Mouse (Mus musculus) heart, postnatal 10 days (tissue): ENCODE results near the gene Sorcs3. TPM values are rescaled to one million over a fixed set of nuclear protein-coding genes. Genes with fewer than 3 reads are reported as not detected.

Experiments
- DNase-seq, 2 experiments: peaks; one replicate each; pipeline ENCODE4 v3.0.0; 2021
- intact Hi-C: fragments of 180-260 bp; cut with DNase I; formaldehyde crosslinking; loops from one replicate; pipeline ENCODE4 v1.15.1; 2025
- total RNA-seq, 2 experiments: library from RNA; stranded (reverse); gene quantifications; 2 replicates each; pipeline ENCODE4 v1.2.3; 2021

The Sorcs3 gene
- total RNA-seq, 2 experiments from 2014 or later, result 0.07 TPM

- no peak for DNase-seq
- intact Hi-C loops, result no loop called here
These were observed 605.7 kb downstream of the Sorcs3 start for GRCm38 (mm10) chr19:48811541-48811940.

GRCm38 (mm10) chr19:48813823-48814222, 608.0 kb downstream of the Sorcs3 start:
- intact Hi-C loops, result no loop called here
- no peak for DNase-seq

DNA sequence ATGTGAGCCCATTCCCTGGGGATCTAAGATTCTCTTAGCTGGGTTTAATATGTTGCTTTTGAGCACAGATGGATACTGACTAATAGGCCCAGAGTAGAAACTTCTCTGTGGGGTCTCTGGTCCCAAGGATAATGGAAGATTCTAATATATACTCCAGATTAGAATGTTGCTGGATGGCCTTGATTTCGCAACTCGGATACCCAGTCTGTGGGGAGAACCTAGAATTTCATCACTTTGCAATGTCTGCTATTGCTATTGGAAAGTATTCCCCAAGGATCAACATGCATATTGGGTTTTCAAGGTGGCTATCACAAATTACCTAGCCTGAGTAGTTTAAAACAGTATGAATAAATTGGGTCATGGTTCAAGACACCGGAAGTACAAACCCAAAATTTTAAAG, 609.2 kb downstream of the Sorcs3 start:
- DNase-seq, result no peak
- intact Hi-C loops, result no loop called here

DNA sequence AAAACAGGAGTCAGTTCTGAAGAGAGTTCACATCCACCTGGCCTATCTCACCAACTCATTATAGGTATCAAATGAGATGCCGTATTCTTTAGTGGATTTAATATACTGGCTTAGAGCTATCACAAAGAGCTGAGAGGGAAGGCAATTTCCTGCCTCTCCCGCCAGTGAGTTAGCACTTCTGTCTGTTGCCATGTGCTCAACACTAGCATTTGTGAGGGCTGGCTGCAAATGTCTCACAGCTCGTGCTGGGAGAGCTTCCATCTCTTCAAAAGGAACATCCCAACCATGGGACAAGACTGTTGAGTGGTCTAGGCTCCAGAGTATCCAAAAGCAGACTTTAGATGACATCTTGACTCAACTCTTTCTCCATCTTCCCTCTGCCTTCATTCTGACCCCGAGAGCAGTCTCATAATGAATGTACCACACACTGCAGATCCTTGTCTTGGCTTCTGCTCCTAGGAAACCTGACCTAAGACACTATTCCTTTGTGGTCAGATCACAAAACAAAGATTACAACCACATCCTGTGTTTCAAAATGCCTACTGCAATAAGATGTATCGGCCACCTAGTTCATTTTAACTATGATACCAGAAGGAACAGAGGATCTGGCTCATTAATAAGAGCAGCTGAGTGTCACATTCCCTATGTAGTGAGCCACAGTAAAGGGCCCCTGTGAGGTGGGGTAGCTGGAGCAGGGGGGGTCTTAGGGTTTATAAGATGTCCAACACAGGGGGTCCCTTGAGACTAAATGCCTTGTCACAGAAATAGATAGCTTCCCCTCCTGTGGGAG, 614.9 kb downstream of the Sorcs3 start:
- intact Hi-C loops, result no loop called here
- DNase-seq, result peak; percentile 2 to 5

- intact Hi-C loops, result no loop called here
These were observed 615.5 kb downstream of the Sorcs3 start for GRCm38 (mm10) chr19:48821283-48821715.

GRCm38 (mm10) chr19:48834342-48834741, 628.5 kb downstream of the Sorcs3 start:
- intact Hi-C loops, result no loop called here
- no peak for DNase-seq

More at GRCm38 (mm10) chr19:48821283-48821715, 615.5 kb downstream of the Sorcs3 start:
- peak in 1 of 2 experiments; percentile 4 for DNase-seq

GRCm38 (mm10) chr19:48839418-48839817, 633.6 kb downstream of the Sorcs3 start:
- DNase-seq, result no peak
- intact Hi-C loops, result no loop called here

DNA sequence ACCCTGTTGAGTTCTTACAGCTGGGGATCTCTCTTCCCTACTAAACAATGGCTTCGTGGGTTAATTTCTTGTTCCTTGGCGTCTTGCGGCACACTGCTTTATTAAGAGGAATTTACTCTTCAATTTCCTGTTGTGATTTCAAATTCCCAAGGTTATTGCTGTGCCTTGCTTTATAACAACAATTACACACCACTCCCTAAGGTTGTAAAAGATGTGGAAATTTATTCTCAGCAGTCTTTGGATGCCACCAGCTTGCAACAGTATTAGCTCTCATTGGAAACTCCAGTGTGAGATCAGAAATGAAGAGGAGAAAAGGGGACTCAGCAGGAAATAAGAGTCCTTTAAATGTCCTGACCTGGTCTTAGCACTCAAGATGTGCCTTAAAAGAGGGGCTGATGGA, 641.9 kb downstream of the Sorcs3 start:
- DNase-seq, result no peak
- intact Hi-C loops, result no loop called here

DNA sequence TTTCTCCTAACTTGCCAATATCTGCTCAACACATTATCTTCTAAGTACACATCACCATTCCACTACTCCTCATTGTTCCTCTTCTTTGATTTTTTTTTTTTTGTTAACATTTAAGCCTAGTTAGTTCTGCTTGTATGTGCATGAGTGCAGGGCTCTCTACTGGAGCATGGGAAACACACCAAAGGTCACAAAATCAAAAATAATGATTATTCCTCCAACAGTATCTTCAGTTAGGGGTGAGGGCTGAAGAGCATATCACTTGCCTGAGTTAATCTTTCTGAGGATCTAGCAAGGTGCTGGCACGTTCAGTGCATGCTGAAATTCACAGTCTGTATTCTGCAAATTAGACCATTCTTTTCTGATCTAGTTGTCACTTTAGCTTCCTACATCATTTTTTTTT, 644.6 kb downstream of the Sorcs3 start:
- intact Hi-C loops, result no loop called here
- no peak for DNase-seq
